Mouse (Mus musculus) left cerebral cortex, adult 8-10 months (tissue): Measurements from ENCODE around the gene Hnrnpa1. TPM values are rescaled to one million over a fixed set of nuclear protein-coding genes. Genes with fewer than 3 reads are reported as not detected.

ENCODE experiments used
- DNase-seq, 2 experiments: peaks; one replicate each; pipeline ENCODE4 v3.0.0; 2022; ENCODE audit warnings: low spot score in 2 of 2
- total RNA-seq, 4 experiments: library from RNA; stranded (reverse); gene quantifications; 2 replicates each; pipeline ENCODE4 v1.2.4; 2022

Hnrnpa1 gene
- total RNA-seq: 100 to 1,000 TPM; 254 to 309 (median 279) TPM

- peak in 1 of 2 experiments; percentile 97 for DNase-seq
Observed at GRCm38 (mm10) chr15:103240160-103241028, at the start of gene Hnrnpa1. TSS of gene Hnrnpa1 (plus strand) at chr15:103240432.

- no peak for DNase-seq
Observed at GRCm38 (mm10) chr15:103190531-103191462, 49.4 kb upstream of the Hnrnpa1 start.

- no peak for DNase-seq
Observed at GRCm38 (mm10) chr15:103193606-103194005, 46.6 kb upstream of the Hnrnpa1 start.

GRCm38 (mm10) chr15:103196835-103197234 lies 43.4 kb upstream of the Hnrnpa1 start:
- DNase-seq: no peak

- no peak for DNase-seq
Observed at GRCm38 (mm10) chr15:103197785-103198184, 42.4 kb upstream of the Hnrnpa1 start.

GRCm38 (mm10) chr15:103202088-103202793 lies 38.0 kb upstream of the Hnrnpa1 start:
- DNase-seq: no peak

GRCm38 (mm10) chr15:103205156-103205555 lies 35.1 kb upstream of the Hnrnpa1 start:
- DNase-seq: no peak

GRCm38 (mm10) chr15:103214149-103214548 lies 26.1 kb upstream of the Hnrnpa1 start:
- no peak for DNase-seq

- peak; percentile 66 to 90 for DNase-seq
Observed at GRCm38 (mm10) chr15:103214971-103215907, 25.0 kb upstream of the Hnrnpa1 start.

GRCm38 (mm10) chr15:103216052-103216451 lies 24.2 kb upstream of the Hnrnpa1 start:
- DNase-seq: no peak

GRCm38 (mm10) chr15:103220785-103221184 lies 19.4 kb upstream of the Hnrnpa1 start:
- DNase-seq: no peak

- DNase-seq: no peak
Observed at GRCm38 (mm10) chr15:103221386-103221785, 18.8 kb upstream of the Hnrnpa1 start.

- no peak for DNase-seq
Observed at GRCm38 (mm10) chr15:103224161-103224560, 16.1 kb upstream of the Hnrnpa1 start.

GRCm38 (mm10) chr15:103227022-103227421 lies 13.2 kb upstream of the Hnrnpa1 start:
- no peak for DNase-seq

- no peak for DNase-seq
Observed at GRCm38 (mm10) chr15:103227572-103227971, 12.7 kb upstream of the Hnrnpa1 start.

GRCm38 (mm10) chr15:103228904-103229303 lies 11.3 kb upstream of the Hnrnpa1 start:
- no peak for DNase-seq

GRCm38 (mm10) chr15:103233119-103233518 lies 7.1 kb upstream of the Hnrnpa1 start:
- DNase-seq: no peak

- DNase-seq: no peak
Observed at GRCm38 (mm10) chr15:103237295-103237694, 2.9 kb upstream of the Hnrnpa1 start.

- DNase-seq: peak; percentile 73 to 98
Observed at GRCm38 (mm10) chr15:103239130-103239684, 1.0 kb upstream of the Hnrnpa1 start.

GRCm38 (mm10) chr15:103239685-103240159 lies 510 bp upstream of the Hnrnpa1 start, which contains the start of gene Cbx5:
TSS of gene Cbx5 (minus strand) at chr15:103239816.
- peak; percentile 97 to 98 for DNase-seq
